Mouse (Mus musculus) left cerebral cortex, postnatal 10 days (tissue): ENCODE results near the gene 1810013L24Rik. TPM values are rescaled to one million over a fixed set of nuclear protein-coding genes. Genes with fewer than 3 reads are reported as not detected.
"Not testable (repeated sequence)": the region's sequence is repeated elsewhere in the genome, so short reads cannot be mapped to it uniquely, and the experiment has no call there.

ENCODE experiments used
- DNase-seq, 2 experiments: peaks; one replicate each; pipeline ENCODE4 v3.0.0; 2021 to 2022; ENCODE audit warnings: low spot score in 2 of 2, mixed read lengths in 1 of 2; ENCODE audit errors: extremely low spot score in 1 of 2
- intact Hi-C: fragments of 180-260 bp; cut with DNase I; formaldehyde crosslinking; loops from one replicate; pipeline ENCODE4 v1.15.1; 2025
- total RNA-seq, 2 experiments: library from RNA; stranded (reverse); gene quantifications; 2 replicates each; pipeline ENCODE4 v1.2.3; 2021

Gene 1810013L24Rik
- total RNA-seq, 2 experiments from 2014 or later, result 122 to 127 TPM

- intact Hi-C loops, result no loop called here
- DNase-seq, result no peak
These were observed 41.5 kb downstream of the 1810013L24Rik start for GRCm38 (mm10) chr16:8871376-8871775.

DNA sequence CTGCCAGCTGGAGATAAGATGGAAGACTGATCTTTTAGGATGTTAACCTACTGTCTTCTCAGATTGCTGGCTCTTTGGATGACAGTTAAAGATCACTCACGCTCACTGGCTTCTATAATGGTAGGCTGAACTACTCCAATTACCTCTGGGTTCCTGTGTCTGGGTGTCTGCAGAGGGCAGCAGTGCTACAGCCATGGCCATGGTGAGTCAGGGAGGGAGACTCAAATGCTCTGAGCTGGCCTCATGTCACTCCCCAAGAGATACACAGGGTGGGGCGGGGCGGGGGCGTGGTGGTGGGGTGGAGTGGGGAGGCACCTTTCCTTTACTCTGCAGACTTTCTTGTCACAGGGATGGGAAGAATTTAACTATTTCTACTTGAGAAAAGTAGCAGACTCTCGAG is 42.1 kb downstream of the 1810013L24Rik start:
- DNase-seq, result no peak
- intact Hi-C loops, result no loop called here

DNA sequence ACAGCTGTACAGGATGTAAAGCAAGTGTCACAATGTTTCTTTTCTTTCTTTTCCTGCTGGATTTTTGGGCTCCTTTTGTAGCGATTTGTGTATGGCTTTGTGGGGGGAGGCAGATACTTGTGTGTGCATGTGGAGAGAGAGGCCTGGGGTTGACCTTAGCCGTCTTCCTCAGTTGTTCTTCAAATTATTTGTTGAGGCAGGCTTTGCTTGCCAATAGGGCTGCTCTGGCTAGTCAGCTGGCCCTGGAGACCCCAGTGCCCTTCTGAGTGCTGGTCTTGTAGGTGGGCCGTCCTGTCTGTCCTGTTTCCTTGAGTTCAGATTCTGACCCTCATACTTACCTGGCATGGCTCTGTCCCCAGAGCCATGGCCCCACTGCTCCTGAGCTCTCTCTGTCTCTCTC is 42.6 kb downstream of the 1810013L24Rik start:
- intact Hi-C loops, result no loop called here
- no peak for DNase-seq

DNA sequence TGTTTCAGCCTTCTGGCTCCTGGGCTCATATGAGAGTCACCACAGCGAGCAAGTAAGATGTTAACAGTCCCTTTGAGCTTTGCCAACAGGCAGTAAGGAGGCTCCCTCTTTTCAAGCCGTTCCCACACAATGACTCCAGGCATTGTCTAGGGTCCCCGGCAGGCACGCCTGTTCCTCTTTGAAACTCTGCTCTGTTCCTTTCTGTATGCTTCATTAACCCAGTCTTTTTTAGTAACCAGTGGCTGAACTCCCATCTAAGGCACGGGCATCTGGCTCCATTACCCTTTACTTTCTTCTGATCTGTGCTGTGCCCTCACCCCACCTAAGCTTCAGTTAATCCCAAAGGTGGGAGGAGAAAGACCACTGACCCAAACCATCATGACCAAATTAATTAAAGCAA is 50.2 kb downstream of the 1810013L24Rik start:
- intact Hi-C loops, result loop anchor here (5.0 to 10.0 kb wide), 2 partner anchors 107 to 1515 kb away; partner anchors contain the start of gene Tekt5
- DNase-seq, result no peak

GRCm38 (mm10) chr16:8883674-8884241 is 53.9 kb downstream of the 1810013L24Rik start:
- DNase-seq, result peak; percentile 83 to 88
- intact Hi-C loops, result loop anchor here (2.0 to 10.0 kb wide), 3 partner anchors 104 to 1511 kb away; partner anchors contain the start of gene Tekt5

DNA sequence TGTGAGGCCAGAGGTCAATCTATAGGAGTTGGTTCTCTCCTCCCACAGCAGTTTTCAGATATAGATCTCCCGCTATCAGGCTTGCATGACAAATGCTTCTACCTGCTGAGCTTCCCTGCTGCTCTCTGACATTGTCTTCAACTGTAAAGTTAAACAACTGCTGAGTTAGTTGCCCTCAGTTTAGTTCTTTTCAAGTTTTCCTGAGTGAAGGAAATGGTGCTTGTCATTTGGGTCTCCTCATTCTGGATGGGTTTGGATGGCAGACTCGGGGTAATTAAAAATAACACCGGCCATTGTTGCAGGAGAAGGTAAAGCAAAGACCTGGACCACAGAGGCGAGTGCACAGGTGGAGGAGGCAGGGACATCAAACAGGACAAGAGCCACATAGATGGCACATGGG is 64.3 kb downstream of the 1810013L24Rik start:
- intact Hi-C loops, result loop anchor here (1.0 kb wide), 1 partner anchor 21 kb away; no protein-coding TSS in a partner anchor

GRCm38 (mm10) chr16:8895301-8895700 is 65.4 kb downstream of the 1810013L24Rik start:
- intact Hi-C loops, result no loop called here
- no peak for DNase-seq

More for the DNA sequence above, 64.3 kb downstream of the 1810013L24Rik start:
- DNase-seq, result not testable (repeated sequence)

DNA sequence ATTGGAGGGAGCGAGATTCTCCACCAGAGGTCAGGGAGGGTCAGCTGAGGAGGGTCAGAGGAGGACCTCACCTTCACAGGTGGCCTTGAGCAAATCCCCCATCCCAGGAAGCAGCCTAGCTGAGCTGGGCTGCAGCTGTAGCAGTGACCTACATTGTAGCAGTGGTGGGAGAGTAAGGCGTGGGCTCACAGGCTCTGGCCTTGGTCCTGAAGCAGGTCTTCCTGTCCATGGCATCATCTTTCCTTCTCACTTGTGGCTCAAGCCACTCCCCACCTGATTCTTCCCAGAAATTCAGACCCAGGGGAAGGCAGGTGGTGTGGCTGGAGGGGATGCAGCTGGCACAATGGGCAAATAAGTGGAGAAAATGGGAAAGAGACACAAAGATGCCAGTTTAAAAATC is 76.2 kb downstream of the 1810013L24Rik start:
- DNase-seq, intact Hi-C loops: not testable (repeated sequence)

Other genes starting within 250 kb of the 1810013L24Rik start
- 10 to 100 TPM; 30.3 to 34.4 TPM for gene Pmm2, start 192.4 kb upstream of the 1810013L24Rik start, total RNA-seq
- gene Tmem186, start 192.4 kb upstream of the 1810013L24Rik start, total RNA-seq, result 10 to 100 TPM; 11.6 to 12.7 TPM
- 10 to 100 TPM; 10.7 to 12.3 TPM for gene Carhsp1, start 157.9 kb upstream of the 1810013L24Rik start, total RNA-seq
- gene Gm5767, start 149.3 kb upstream of the 1810013L24Rik start, total RNA-seq, result not detected
- 100 to 1,000 TPM; 163 to 164 TPM for gene Usp7, start 37.8 kb upstream of the 1810013L24Rik start, total RNA-seq